Mouse (Mus musculus): ENCODE measurements around the gene Hoxb8.

Hoxb8 gene

DNA sequence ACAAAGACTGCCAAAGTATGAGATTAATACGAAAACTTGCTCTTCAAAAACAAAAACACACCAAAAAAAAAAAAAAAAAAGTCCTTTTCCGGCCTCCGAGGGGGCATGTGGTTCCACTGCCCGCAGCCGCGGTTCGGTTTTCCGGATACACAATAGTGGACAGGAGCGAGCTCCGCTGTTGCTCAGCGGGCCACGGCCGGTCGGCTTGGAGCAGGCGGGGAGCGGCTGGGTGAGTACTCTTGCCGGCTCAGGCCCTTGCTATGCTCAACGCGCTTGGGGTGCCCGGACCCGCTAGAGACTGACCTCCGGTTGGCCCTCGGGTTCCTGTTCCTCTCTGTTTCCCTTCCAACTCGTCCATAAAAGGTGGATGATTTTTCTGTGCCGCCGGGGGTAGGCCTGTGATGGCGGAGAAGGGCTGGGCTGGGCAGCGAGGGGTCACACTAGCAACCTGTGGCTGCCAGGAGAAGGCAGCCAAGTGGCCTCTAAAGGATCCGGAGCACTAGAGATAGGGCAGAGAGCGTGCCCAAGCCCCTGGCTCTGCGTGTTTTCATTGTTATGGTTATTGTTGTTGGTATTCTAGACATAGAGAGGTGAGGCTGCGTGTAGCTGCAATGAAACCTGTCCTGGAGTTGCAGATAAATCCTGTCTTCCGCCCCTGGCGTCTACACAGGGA is 33.1 kb downstream of the Hoxb8 start:
- DNase-seq (ENCODE audit: low spot score), result peak; percentile 57

DNA sequence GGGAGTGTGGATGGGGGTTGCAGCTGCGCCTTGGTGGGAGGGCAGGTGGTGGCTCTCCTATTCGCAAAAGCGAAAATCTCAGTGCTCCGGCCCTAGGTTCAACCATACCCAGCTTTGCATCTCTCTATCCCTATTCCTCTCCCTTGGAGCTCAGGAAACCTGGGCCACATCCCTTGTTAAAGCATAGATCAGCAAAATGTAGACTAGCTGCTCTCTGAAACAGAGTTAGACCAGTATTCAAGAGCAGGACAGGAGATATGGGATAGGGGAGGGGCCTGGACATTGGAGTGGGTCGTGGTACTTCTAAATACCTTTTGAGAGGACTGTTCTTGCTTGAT is 33.6 kb downstream of the Hoxb8 start:
- DNase-seq (ENCODE audit: low spot score), result no peak

DNA sequence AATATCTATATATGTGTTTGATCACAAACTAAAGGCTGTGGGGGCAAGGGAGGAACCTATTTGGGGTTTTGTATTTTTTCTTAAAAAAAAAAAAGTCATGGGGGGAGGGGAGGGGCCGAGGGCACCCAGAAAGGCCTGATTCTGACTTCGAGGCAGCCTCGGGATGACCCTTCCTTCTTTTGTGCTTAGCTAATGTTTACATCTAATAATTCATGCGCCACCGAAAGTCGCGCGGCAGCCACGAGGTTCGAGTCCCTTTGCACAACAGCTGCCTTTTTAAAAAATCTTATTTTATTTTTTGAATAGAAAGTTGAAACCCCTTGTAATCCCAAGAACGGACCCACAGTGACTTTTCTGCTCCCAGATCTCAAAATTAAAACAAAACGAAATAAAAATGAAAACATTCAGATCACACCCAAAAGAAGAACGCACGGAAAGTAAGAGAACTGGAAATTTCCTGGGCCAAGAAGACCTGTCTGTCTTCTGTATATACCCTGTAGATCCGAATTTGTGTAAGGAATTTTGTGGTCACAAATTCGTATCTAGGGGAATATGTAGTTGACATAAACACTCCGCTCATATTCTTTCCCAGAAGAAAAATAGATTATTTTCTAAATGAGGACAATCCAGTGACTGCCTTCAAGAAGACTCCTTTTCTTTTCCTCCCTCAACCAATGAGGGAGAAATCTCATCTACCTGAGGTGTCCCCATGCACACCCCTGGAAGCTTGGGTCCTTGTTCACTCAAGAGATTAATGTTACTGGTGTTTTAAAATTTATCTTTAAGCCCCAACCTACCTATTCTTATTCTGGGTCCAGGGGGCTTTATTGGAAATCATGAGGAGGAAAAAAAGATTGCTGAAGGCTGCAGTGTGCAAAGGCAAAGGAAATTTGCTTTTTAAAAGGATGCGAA is 35.2 kb downstream of the Hoxb8 start:
- DNase-seq (ENCODE audit: low spot score), result no peak

DNA sequence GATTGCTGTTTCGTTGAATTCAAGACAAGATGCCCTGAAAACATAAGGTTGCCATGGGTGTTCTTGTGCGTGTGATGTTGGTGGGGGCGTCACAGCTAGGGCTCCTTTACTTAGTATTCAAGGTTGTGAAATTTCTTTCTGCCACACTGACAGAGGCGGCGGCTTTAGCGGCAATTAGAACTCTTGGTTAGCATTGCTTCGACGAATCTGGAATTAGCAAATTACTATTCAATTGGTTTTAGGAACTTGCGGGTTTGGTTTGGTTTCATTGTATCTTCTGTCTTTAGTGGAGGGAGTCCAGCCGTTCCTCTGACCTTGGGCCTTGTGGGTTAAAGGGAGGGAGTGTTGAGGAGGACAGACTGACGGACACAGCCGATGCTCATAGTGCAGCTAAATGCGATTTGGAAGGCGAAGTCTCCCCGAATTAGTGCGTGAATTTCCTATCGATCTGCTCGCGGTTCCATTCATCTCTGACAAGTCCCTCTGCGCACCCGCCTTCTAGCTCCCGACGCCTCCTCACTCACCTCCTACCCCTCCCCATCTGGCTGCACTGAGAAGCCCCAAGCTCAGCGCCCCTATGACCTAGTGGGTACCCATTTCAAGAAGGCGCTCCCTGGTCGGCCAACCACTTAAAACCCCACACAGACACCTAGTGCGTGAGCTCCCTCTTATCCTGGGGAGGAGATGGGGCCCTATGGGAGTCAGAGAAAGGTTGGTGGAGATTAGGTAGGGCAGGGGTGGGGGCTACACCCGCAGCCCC is 36.1 kb downstream of the Hoxb8 start, which contains the start of gene Hoxb4:
TSS of gene Hoxb4 (plus strand) at position 660 of the 760 bp plus-strand sequence.
- peak; percentile 78 for DNase-seq (ENCODE audit: low spot score)

DNA sequence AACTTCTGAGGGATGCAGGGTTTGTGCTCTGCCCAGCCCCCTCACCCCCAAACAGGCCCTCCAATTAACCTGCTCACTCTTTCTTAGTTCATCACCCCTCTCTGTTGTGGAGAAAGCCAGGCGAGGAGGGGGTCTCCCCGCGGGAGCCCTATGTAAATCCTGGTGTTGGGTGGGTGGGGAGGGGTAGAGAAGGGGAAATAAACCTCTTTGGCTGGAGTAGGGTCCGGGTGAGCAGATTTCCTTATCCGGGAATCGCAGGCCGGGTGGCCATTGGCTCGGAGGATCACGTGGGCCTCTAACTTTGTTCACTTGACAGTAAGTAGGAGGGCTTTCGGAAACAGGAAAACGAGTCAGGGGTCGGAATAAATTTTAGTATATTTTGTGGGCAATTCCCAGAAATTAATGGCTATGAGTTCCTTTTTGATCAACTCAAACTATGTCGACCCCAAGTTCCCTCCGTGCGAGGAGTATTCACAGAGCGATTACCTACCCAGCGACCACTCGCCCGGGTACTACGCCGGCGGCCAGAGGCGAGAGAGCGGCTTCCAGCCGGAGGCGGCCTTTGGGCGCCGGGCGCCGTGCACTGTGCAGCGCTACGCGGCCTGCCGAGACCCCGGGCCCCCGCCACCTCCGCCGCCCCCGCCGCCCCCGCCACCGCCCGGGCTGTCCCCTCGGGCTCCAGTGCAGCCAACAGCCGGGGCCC is 36.8 kb downstream of the Hoxb8 start:
- peak; percentile 89 for DNase-seq (ENCODE audit: low spot score)

DNA sequence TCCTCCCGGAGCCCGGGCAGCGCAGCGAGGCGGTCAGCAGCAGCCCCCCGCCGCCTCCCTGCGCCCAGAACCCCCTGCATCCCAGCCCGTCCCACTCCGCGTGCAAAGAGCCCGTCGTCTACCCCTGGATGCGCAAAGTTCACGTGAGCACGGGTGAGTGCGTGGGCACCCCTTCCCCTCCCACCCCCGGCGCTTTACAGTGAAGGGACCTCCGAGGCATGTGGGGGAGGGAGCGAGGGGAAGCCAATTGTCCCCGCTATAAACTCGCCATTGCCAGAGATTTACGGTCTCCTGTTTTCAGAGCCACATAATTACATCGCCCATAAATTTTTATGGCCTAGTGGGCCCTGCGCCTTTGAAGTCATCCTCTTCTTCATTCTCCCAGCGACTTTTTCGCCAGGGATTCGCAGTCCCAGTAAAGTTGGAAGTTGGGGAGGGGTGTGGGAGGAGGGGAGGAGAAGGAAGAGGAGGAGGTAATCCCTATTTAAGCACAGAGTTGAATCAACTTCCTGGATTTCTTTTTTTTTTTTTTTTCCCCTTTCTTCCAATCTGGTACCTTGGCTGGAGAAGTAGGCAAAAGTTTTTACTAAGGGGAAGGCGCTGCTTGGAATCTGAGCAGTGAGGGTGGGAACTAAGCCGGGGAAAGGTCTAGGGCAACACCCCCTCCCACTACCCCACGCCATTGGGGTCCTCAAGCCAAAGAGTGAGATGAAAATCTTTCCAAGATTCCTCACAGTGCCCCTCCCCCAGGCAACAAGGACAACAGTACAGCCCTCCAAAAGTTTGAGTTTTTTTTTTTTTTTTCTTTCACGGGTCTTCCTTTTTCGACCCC is 37.6 kb downstream of the Hoxb8 start:
- DNase-seq (ENCODE audit: low spot score), result peak; percentile 77

DNA sequence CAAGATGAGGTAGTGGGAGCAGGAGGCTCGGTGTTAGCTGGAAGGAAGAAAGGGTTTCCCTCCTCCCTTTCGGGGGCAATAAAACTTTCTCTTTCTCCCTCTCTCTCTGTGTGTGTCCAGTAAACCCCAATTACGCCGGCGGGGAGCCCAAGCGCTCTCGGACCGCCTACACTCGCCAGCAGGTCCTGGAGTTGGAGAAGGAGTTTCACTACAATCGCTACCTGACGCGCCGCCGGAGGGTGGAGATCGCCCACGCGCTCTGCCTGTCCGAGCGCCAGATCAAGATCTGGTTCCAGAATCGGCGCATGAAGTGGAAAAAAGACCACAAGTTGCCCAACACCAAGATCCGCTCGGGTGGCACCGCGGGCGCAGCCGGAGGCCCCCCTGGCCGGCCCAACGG is 38.2 kb downstream of the Hoxb8 start:
- DNase-seq (ENCODE audit: low spot score), result peak; percentile 69

DNA sequence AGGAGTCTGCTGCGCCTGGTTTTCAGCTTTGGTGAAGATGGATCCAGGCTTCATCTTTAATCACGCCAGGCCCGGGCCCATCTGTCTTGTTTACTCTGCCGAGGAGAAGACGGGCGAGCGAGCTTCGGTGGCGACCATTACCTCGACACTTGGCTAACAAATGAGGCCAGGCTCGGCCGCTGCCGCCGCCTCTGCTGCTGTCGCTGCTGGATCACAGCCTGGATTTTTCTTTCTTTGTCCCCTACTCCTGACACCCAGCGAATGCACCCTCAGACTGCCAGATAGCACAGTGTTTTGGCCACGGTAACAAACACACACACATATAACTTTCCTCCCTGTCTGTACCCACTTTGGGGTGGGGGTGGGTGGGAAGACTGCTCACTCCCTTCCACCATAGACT is 39.0 kb downstream of the Hoxb8 start:
- peak; percentile 75 for DNase-seq (ENCODE audit: low spot score)

DNA sequence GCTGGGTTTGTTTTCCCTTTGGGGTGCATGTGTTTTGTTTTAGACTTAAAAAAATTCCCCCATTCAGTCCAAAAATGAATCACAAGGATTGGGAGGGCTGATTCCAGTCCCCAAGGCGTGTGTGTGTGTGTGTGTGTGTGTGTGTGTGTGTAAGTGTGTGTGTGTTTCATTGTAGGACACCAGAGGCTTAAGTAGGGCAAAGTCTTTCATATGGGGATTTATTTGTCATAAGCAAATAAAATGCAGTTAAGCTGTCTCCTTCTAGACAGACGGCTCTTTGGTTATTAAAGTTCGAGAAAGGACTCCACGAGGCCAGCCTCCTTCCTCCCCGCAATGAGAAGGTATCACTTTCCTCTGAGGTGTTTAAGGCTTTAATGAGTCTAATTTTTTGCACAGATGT is 40.1 kb downstream of the Hoxb8 start:
- no peak for DNase-seq (ENCODE audit: low spot score)

DNA sequence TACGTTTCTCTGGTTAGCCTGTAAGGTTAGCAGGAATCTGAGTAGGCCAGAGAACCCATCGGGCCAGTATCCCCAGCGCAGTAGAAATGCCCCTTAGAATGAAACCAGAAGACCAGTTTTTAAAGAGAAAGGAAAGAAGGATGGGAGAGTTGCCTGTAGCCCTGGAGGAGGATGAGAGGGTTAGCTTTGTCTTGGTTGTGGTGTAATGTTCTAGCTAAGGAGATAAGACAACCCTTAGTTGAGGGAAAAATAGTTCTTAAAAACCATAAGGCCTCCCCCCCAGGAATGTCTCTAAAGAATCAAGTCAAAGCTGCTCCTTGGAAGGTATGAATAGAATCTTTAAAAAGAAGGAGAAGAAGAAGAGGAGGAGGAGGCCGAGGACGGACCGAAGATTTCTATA is 41.0 kb downstream of the Hoxb8 start:
- no peak for DNase-seq (ENCODE audit: low spot score)

DNA sequence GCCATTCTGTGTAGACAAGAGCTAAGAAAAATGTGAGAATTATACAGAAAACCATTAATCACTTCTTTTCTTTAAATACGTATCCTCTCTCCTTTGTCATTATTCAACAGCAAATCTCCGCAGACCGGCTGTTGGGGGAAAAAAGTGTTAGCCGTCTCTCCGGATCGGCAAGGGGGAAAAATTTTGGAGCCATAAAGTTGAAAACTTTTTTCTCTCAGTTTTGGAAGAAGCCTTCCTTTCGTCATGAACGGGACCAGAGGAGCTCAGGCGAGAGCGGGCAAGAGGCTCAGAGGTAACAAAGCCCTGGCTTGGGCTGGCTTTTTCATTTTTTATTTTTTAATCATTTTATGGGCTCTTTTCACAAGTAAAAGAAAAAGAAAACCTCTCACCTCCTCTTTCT is 41.4 kb downstream of the Hoxb8 start, which contains the start of gene Hoxb3:
TSS of gene Hoxb3 (plus strand) at position 173 of the 400 bp plus-strand sequence.
- DNase-seq (ENCODE audit: low spot score), result no peak

DNA sequence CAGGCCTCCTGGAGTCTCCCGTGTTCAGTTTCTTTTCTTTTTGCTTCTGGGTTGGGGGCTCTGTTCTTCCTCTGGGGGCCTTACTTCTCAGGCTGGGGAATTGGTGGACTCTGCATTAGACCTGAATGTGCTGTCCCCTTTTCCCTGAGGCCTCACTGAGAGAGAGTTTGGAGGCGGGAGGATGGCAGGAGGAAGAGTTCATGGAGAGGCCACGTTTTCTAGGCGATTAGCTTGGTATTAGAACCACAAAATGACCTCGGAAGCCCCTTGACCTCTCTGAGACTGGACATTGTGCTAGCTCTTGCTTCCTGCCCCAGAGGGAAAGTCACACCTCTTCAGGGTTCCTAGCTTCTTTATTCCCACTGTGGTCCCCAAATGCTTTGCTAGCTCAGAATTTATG is 42.4 kb downstream of the Hoxb8 start:
- peak; percentile 90 for DNase-seq (ENCODE audit: low spot score)

DNA sequence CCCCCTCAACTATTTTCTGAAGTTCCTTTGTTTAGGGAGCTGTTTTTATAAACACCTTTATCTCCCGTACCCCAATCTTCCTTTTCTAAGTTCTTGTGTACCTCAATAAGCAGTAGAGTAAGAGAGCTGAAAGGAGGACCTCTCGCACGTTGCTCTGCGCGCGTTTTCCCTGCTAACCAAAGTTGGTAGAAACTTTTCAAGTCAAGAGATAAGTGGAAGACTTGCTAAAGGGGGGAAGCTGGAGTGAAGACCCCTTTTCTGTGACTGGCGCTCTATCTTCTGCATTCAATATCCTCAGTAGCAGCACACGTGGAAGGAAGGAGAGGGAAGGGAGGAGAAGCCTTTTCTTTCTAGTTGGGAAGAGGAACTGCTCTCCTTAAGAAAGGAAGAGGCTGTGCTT is 43.3 kb downstream of the Hoxb8 start:
- DNase-seq (ENCODE audit: low spot score), result no peak

DNA sequence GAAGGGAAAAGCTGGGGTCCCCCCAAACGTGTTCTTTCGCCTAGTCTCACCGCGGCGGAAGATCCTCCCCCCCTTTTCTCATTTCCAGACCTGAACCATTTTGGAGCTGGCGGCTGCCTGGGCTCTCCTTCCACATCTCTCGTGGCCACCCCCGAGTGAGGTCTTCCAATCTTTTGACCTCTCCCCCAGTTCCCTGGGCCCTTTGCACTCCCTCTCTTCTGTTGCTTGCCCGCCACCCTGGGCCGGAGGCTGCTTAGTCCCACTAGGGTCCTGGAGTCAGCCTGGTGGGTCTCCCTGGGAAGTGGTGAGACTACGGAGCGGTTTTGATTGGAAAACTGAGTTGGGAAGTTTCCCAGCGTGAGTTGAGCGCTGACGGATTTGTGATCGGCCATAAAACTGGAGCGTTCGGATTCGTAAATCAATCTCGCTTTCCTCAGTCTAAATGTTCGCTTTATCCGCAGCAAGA is 44.1 kb downstream of the Hoxb8 start:
- peak; percentile 75 for DNase-seq (ENCODE audit: low spot score)

DNA sequence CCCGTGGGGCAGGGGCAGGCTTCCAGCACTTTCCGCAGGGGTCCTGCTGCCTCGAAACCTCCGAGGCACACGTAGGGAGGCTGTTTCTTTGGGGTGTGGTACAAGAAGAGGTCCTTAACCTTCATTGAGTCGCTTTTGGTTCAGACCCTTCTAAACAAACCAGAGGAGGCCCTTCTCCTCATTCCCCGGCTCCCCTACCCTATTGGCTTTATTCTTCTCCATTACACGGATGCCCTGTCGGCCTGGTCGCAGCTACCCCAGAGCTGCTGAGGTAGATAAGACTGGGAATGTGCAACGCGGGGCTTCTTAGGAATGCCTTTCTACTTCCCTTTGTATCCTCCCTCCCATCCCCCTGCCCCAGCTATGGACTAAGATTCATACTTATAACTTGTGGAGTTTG is 45.0 kb downstream of the Hoxb8 start:
- DNase-seq (ENCODE audit: low spot score), result no peak

DNA sequence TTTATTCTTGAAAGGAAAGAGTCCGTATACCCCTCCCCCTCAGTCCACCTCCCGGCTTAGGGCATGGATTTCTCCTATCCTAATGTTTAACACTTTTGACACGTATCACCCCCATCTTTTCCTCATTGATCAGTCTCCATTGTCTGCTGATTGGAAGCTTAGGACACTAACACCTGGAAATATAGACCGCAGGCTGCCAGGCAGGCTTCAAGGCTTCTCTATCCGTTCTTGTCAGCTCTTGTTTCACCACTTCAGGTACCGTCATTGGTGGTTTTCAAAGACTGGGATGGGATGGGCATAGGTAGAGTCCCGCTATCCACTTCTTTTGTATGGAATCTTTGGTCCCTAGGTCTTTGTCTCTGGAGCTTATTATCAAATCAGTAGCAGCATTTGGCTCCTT is 45.4 kb downstream of the Hoxb8 start:
- no peak for DNase-seq (ENCODE audit: low spot score)

DNA sequence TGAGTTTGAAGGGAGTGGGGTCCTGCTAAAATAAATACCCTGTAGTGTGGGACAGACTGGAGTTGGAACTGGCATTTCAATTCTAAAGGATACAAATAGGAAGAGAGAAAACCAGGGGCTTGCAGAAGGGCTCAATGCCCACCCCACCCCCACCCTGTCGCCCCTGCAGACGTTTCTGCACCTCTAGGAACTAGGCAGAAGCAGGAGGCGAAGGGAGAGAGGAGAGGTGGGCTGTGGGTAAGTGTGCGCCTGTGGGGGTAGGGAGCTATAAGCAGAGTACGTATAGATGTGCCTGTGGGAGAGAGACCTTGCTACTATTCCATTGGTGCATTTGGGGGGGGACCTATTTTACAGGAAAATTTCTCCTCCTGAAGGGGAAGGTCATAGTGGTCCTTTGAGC is 46.0 kb downstream of the Hoxb8 start:
- DNase-seq (ENCODE audit: low spot score), result no peak

DNA sequence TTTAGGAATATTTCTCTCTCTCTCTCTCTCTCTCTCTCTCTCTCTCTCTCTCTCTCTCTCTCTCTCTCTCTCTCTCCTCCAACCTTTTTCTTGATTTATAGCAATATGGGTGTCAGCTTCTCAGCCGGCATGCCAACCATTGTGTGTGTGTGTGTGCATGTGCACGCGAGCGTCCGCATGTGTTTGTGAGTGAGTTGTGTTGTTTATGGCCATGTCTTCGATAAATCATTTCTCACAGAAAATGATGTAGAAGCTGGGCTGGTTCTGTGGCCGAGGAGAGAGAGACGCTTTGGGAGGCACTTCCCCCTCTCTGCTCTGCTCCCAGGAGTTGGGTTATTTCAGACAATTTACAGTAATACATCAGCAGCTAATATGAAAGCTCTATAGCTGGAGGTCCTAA is 46.9 kb downstream of the Hoxb8 start:
- DNase-seq (ENCODE audit: low spot score), result no peak

DNA sequence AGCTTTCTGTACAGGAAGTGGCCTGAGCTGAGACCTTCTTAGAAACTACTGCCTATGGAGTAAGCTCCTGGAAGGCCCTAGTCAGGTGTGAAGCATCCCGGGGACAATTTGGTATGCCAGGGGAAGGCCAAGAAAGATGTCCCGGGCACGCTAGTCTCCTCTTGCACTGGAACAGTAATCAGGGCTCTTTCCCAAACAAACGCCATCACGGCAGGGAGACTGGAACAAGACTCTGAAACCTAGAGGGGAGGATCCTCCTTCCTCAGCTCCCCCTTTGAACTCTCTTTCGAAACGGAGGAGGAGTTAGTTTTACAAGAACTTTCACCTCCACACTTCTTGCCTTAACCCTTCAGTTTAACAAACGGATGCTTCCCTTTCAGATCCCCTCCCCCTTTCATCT is 50.4 kb downstream of the Hoxb8 start:
- no peak for DNase-seq (ENCODE audit: low spot score)

DNA sequence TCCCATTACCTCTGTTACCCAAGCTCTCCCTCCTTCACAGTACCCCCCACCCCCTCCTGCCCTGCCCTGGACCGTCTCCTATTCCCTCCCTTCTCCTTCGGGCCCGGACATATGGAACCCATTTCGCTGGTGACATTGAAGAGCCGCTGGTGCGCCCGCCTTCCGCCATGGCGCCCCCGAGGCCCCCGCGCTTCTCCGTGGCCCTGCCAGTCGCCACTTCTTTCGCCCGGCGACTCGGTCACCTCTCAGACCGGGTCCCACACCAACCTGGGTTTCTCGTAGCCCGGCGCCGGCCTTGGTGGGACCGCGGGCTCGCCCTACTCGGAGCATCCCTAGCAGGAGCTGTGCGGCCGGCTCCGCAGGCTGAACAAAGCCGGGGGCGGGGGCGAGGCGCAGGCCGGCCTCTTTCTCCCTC is 50.9 kb downstream of the Hoxb8 start:
- no peak for DNase-seq (ENCODE audit: low spot score)

Measured in embryo, embryonic 10 days (tissue).